Mouse (Mus musculus): ENCODE data around the gene Dlgap1.

Dlgap1 gene

GRCm38 (mm10) chr17:70850996-70851991 lies 882.4 kb downstream of the Dlgap1 start:
- peak; percentile 90 for DNase-seq

- DNase-seq: peak; percentile 75
These were observed 883.3 kb downstream of the Dlgap1 start for GRCm38 (mm10) chr17:70852011-70852685.

GRCm38 (mm10) chr17:70852686-70853386 lies 884.0 kb downstream of the Dlgap1 start:
- peak; percentile 93 for DNase-seq

- DNase-seq: peak; percentile 82
These were observed 884.6 kb downstream of the Dlgap1 start, which contains the start of gene Tgif1 for GRCm38 (mm10) chr17:70853436-70853905. TSS of gene Tgif1 (minus strand) at chr17:70853546.

GRCm38 (mm10) chr17:70854021-70854420 lies 885.1 kb downstream of the Dlgap1 start:
- DNase-seq: no peak

- DNase-seq: peak; percentile 21
These were observed 888.1 kb downstream of the Dlgap1 start for GRCm38 (mm10) chr17:70856871-70857415.

- DNase-seq: no peak
These were observed 889.9 kb downstream of the Dlgap1 start for GRCm38 (mm10) chr17:70858814-70859213.

- no peak for DNase-seq
These were observed 895.2 kb downstream of the Dlgap1 start for GRCm38 (mm10) chr17:70864117-70864516.

- no peak for DNase-seq
These were observed 895.8 kb downstream of the Dlgap1 start for GRCm38 (mm10) chr17:70864645-70865044.

- no peak for DNase-seq
These were observed 896.3 kb downstream of the Dlgap1 start for GRCm38 (mm10) chr17:70865060-70865604.

GRCm38 (mm10) chr17:70866029-70866428 lies 897.2 kb downstream of the Dlgap1 start:
- DNase-seq: no peak

- no peak for DNase-seq
These were observed 897.8 kb downstream of the Dlgap1 start for GRCm38 (mm10) chr17:70866538-70867114.

- no peak for DNase-seq
These were observed 899.8 kb downstream of the Dlgap1 start for GRCm38 (mm10) chr17:70868577-70869229.

GRCm38 (mm10) chr17:70870581-70870980 lies 901.7 kb downstream of the Dlgap1 start:
- DNase-seq: no peak
